In the genomic region with DNA sequence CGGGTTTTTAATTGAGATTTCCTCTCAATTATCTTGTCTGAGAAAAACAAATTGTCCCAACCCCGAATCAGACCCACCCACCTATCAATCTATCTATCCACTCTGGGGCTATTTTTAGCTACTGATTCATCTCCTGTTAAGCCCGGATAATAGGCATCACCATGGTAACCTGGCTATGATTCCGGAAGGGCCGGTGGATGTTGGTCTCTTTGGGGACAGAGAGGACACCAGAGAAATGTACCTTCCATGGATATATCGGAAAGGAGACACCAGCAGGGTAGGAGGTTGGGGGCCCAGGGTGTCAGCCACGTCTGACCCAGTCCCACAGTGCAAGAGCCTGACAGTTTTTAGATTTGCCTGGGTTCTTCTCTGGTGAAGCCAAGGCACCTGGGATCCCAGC, we compare ENCODE assay signal across 11 mouse cellular contexts. TPM values are rescaled to one million over a fixed set of nuclear protein-coding genes. Genes with fewer than 3 reads are reported as not detected.
DNase-seq lines count a peak whose midpoint lies in the region; ATAC-seq and TF ChIP-seq lines count a peak whose summit lies in the region.
"Had no signal": no experiment of that assay in that cellular context is flagged by ENCODE, and none has a peak within 500 bp of the region (broad histone marks: within the 10 kb centered on the region; RNA-seq: fewer than 3 reads in every experiment).

No protein-coding gene starts in this region.

- H3K4me2 ChIP-seq in hindbrain, embryonic 12.5 days (replicated peaks): 0 out of 2 replicates have a peak overlapping the region, but pooled peaks have one; percentile 11

- no peak for TF ChIP-seq POLR2A in olfactory bulb, adult 2 months (IDR thresholded peaks at IDR 0.05; ENCODE audit: insufficient read depth, low read depth, low read length)

- H3K9me3 ChIP-seq in embryonic facial prominence, embryonic 10.5 days: peaks cover 4% of the 10 kb centered on the region; the same call in 1 of the 2 replicates
- no peaks in the 10 kb centered on the region for H3K9me3 ChIP-seq in hindbrain, embryonic 12.5 days (replicated peaks)

- no peaks in the 10 kb centered on the region for H3K27me3 ChIP-seq in embryonic facial prominence, embryonic 10.5 days (replicated peaks; ENCODE audit: low read depth, poor library complexity, severe bottlenecking)
- peaks cover 3% of the 10 kb centered on the region; the same call in 1 of the 2 replicates for H3K27me3 ChIP-seq in hindbrain, embryonic 12.5 days

- peak; percentile 42 for DNase-seq in layer of hippocampus, adult 9-11 months
- DNase-seq in layer of hippocampus, postnatal 25 days (ENCODE audit: extremely low spot score in 1 of 2, low spot score in 1 of 2): no peak
- no peak for DNase-seq in embryonic facial prominence, embryonic 10.5 days (ENCODE audit: low spot score)
- DNase-seq in urinary bladder, postnatal 14 days (ENCODE audit: low spot score): no peak
- DNase-seq in frontal cortex, postnatal 25 days (ENCODE audit: low spot score in 2 of 2): no peak
- no peak for DNase-seq in spleen, adult 12 weeks (ENCODE audit: low spot score)

- 0 out of 2 replicates have a peak overlapping the region, but pooled peaks have one; percentile 11 for H3K4me3 ChIP-seq in embryonic facial prominence, embryonic 10.5 days
- H3K4me3 ChIP-seq in hindbrain, embryonic 12.5 days: no peak overlapping the region
- H3K4me3 ChIP-seq in olfactory bulb, adult 2 months (ENCODE audit: insufficient read depth, low read depth, low read length): no peak overlapping the region

- H3K4me1 ChIP-seq in embryonic facial prominence, embryonic 10.5 days: peaks cover 50% of the 10 kb centered on the region
- H3K4me1 ChIP-seq in hindbrain, embryonic 12.5 days: peaks cover 25% of the 10 kb centered on the region
- H3K4me1 ChIP-seq in olfactory bulb, adult 2 months (ENCODE audit: control insufficient read depth, insufficient read depth, low read length): peaks cover 45% of the 10 kb centered on the region

- no peaks in the 10 kb centered on the region for H3K36me3 ChIP-seq in embryonic facial prominence, embryonic 10.5 days (replicated peaks)
- no peaks in the 10 kb centered on the region for H3K36me3 ChIP-seq in hindbrain, embryonic 12.5 days

- ATAC-seq in hindbrain, embryonic 12.5 days (ENCODE audit: low FRiP score): peak; percentile 47
- ATAC-seq: Patski had no signal

- H3K27ac ChIP-seq in embryonic facial prominence, embryonic 10.5 days (replicated peaks): peak overlapping the region; percentile 57
- H3K27ac ChIP-seq in hindbrain, embryonic 12.5 days: peak overlapping the region; percentile 53
- peak overlapping the region; percentile 17; the same call in 1 of the 2 replicates for H3K27ac ChIP-seq in olfactory bulb, adult 2 months (ENCODE audit: insufficient read depth, low read depth, low read length)

- TF ChIP-seq CTCF in olfactory bulb, adult 2 months (IDR thresholded peaks at IDR 0.05; ENCODE audit: insufficient read depth, low read depth, low read length): no peak

- H3K9ac ChIP-seq in hindbrain, embryonic 12.5 days: no peak overlapping the region

- WGBS in embryonic facial prominence, embryonic 10.5 days: 38% methylated on average over 7 of the region's 7 CpGs
- WGBS in hindbrain, embryonic 12.5 days: 16% methylated on average over 7 of the region's 7 CpGs
- 13% methylated on average over 7 of the region's 7 CpGs for WGBS in olfactory bulb, adult 2 months

RNA-seq across cellular contexts. Expression of a gene that starts 18.2 kb away (rescaled TPM):
- 100 to 1,000 TPM; 273 to 300 TPM for total RNA-seq in layer of hippocampus, postnatal 25 days (2021)
- 1.8 and 2.0 TPM in 2 replicates for polyA plus RNA-seq in embryonic facial prominence, embryonic 10.5 days (2016; fragmentation: Nextera tagmentation; extraction: Ambion mirVana)
- polyA plus RNA-seq in hindbrain, embryonic 12.5 days (2016; fragmentation: Nextera tagmentation; extraction: Ambion mirVana): 0.15 and 0.35 TPM in 2 replicates
- not detected in 2 replicates for polyA plus RNA-seq in olfactory bulb, adult 2 months (2012; ENCODE audit: insufficient read depth, insufficient read length, low replicate concordance, missing spikeins)
- total RNA-seq: granulocyte monocyte progenitor cell, adult 5-6 weeks; megakaryocyte progenitor cell, adult 5-6 weeks had no signal

RNA-seq across cellular contexts. Expression of a gene that starts 22.7 kb away (rescaled TPM):
- total RNA-seq in layer of hippocampus, postnatal 25 days (2021): 1 to 10 TPM; 2.0 to 2.5 TPM
- 8.2 and 8.5 TPM in 2 replicates for polyA plus RNA-seq in embryonic facial prominence, embryonic 10.5 days (2016; fragmentation: Nextera tagmentation; extraction: Ambion mirVana)
- 8.1 and 9.7 TPM in 2 replicates for polyA plus RNA-seq in hindbrain, embryonic 12.5 days (2016; fragmentation: Nextera tagmentation; extraction: Ambion mirVana)
- polyA plus RNA-seq in olfactory bulb, adult 2 months (2012; ENCODE audit: insufficient read depth, insufficient read length, low replicate concordance, missing spikeins): not detected in 2 replicates
- total RNA-seq: granulocyte monocyte progenitor cell, adult 5-6 weeks; megakaryocyte progenitor cell, adult 5-6 weeks had no signal

RNA-seq across cellular contexts. Expression of a gene that starts 33.3 kb away (rescaled TPM):
- 100 to 1,000 TPM; 378 to 449 TPM for total RNA-seq in layer of hippocampus, postnatal 25 days (2021)
- 1,419 and 1,432 TPM in 2 replicates for polyA plus RNA-seq in embryonic facial prominence, embryonic 10.5 days (2016; fragmentation: Nextera tagmentation; extraction: Ambion mirVana)
- polyA plus RNA-seq in hindbrain, embryonic 12.5 days (2016; fragmentation: Nextera tagmentation; extraction: Ambion mirVana): 1,018 and 1,026 TPM in 2 replicates
- 1,464 TPM in 1 of 2 replicates, not detected in the other for polyA plus RNA-seq in olfactory bulb, adult 2 months (2012; ENCODE audit: insufficient read depth, insufficient read length, low replicate concordance, missing spikeins)

RNA-seq across cellular contexts. Expression of a gene that starts 50.6 kb away (rescaled TPM):
- total RNA-seq in layer of hippocampus, postnatal 25 days (2021): under 1 TPM; 0.17 to 0.23 TPM
- polyA plus RNA-seq in embryonic facial prominence, embryonic 10.5 days (2016; fragmentation: Nextera tagmentation; extraction: Ambion mirVana): 10.5 and 13.0 TPM in 2 replicates
- polyA plus RNA-seq in hindbrain, embryonic 12.5 days (2016; fragmentation: Nextera tagmentation; extraction: Ambion mirVana): 0.35 and 0.36 TPM in 2 replicates
- not detected in 2 replicates for polyA plus RNA-seq in olfactory bulb, adult 2 months (2012; ENCODE audit: insufficient read depth, insufficient read length, low replicate concordance, missing spikeins)
- total RNA-seq: granulocyte monocyte progenitor cell, adult 5-6 weeks; megakaryocyte progenitor cell, adult 5-6 weeks had no signal
- polyA plus RNA-seq: Patski had no signal
